Mouse (Mus musculus): ENCODE results near the gene Olr1. TPM values are rescaled to one million over a fixed set of nuclear protein-coding genes. Genes with fewer than 3 reads are reported as not detected.

The Olr1 gene
- not detected for polyA plus RNA-seq (2014; fragmentation: Illumina TruSeq; extraction: RNeasy Lipid Tissue Mini Kit (QIAGEN cat#74804); ENCODE audit: low replicate concordance)

GRCm38 (mm10) chr6:129507024-129507423 lies at the start of gene Olr1:
Gene Olr1, minus strand, starts transcription at chr6:129507165.

GRCm38 (mm10) chr6:129532942-129533860 lies 26.2 kb upstream of the Olr1 start, which contains the start of gene Gabarapl1:
Gene Gabarapl1, plus strand, starts transcription at chr6:129533160.

GRCm38 (mm10) chr6:129512367-129512766 lies 5.4 kb upstream of the Olr1 start, which contains the start of gene Tmem52b:
Gene Tmem52b, plus strand, starts transcription at chr6:129512555.

GRCm38 (mm10) chr6:129451411-129452039 lies 55.4 kb downstream of the Olr1 start, which contains the start of gene Clec1a:
Gene Clec1a, minus strand, starts transcription at chr6:129452000.

Other genes with a start within 250 kb of the Olr1 start
- gene Cd69, start 231.7 kb downstream of the Olr1 start, polyA plus RNA-seq (2014; fragmentation: Illumina TruSeq; extraction: RNeasy Lipid Tissue Mini Kit (QIAGEN cat#74804); ENCODE audit: low replicate concordance), result 5.6 TPM
- gene 4922502D21Rik, start 175.4 kb downstream of the Olr1 start, polyA plus RNA-seq (2014; fragmentation: Illumina TruSeq; extraction: RNeasy Lipid Tissue Mini Kit (QIAGEN cat#74804); ENCODE audit: low replicate concordance), result not detected
- gene Clec12a, start 164.5 kb downstream of the Olr1 start, polyA plus RNA-seq (2014; fragmentation: Illumina TruSeq; extraction: RNeasy Lipid Tissue Mini Kit (QIAGEN cat#74804); ENCODE audit: low replicate concordance), result 1.6 TPM
- gene Clec12b, start 121.3 kb downstream of the Olr1 start, polyA plus RNA-seq (2014; fragmentation: Illumina TruSeq; extraction: RNeasy Lipid Tissue Mini Kit (QIAGEN cat#74804); ENCODE audit: low replicate concordance), result not detected
- gene Clec1b, start 109.9 kb downstream of the Olr1 start, polyA plus RNA-seq (2014; fragmentation: Illumina TruSeq; extraction: RNeasy Lipid Tissue Mini Kit (QIAGEN cat#74804); ENCODE audit: low replicate concordance), result 10.4 TPM
- 6.2 TPM for gene Clec9a, start 98.3 kb downstream of the Olr1 start, polyA plus RNA-seq (2014; fragmentation: Illumina TruSeq; extraction: RNeasy Lipid Tissue Mini Kit (QIAGEN cat#74804); ENCODE audit: low replicate concordance)
- gene Clec1a, start 55.2 kb downstream of the Olr1 start, polyA plus RNA-seq (2014; fragmentation: Illumina TruSeq; extraction: RNeasy Lipid Tissue Mini Kit (QIAGEN cat#74804); ENCODE audit: low replicate concordance), result 2.8 TPM
- not detected for gene Tmem52b, start 5.4 kb upstream of the Olr1 start, polyA plus RNA-seq (2014; fragmentation: Illumina TruSeq; extraction: RNeasy Lipid Tissue Mini Kit (QIAGEN cat#74804); ENCODE audit: low replicate concordance)
- gene Gabarapl1, start 26.0 kb upstream of the Olr1 start, polyA plus RNA-seq (2014; fragmentation: Illumina TruSeq; extraction: RNeasy Lipid Tissue Mini Kit (QIAGEN cat#74804); ENCODE audit: low replicate concordance), result 3.5 TPM
- gene Klre1, start 70.7 kb upstream of the Olr1 start, polyA plus RNA-seq (2014; fragmentation: Illumina TruSeq; extraction: RNeasy Lipid Tissue Mini Kit (QIAGEN cat#74804); ENCODE audit: low replicate concordance), result 1.4 TPM
- 48.6 TPM for gene Klrd1, start 84.6 kb upstream of the Olr1 start, polyA plus RNA-seq (2014; fragmentation: Illumina TruSeq; extraction: RNeasy Lipid Tissue Mini Kit (QIAGEN cat#74804); ENCODE audit: low replicate concordance)
- 4.7 TPM for gene Klrk1, start 116.7 kb upstream of the Olr1 start, polyA plus RNA-seq (2014; fragmentation: Illumina TruSeq; extraction: RNeasy Lipid Tissue Mini Kit (QIAGEN cat#74804); ENCODE audit: low replicate concordance)
- not detected for gene Klrc3, start 136.2 kb upstream of the Olr1 start, polyA plus RNA-seq (2014; fragmentation: Illumina TruSeq; extraction: RNeasy Lipid Tissue Mini Kit (QIAGEN cat#74804); ENCODE audit: low replicate concordance)
- gene Klrc2, start 153.5 kb upstream of the Olr1 start, polyA plus RNA-seq (2014; fragmentation: Illumina TruSeq; extraction: RNeasy Lipid Tissue Mini Kit (QIAGEN cat#74804); ENCODE audit: low replicate concordance), result 0.45 TPM
- gene Klrc1, start 171.8 kb upstream of the Olr1 start, polyA plus RNA-seq (2014; fragmentation: Illumina TruSeq; extraction: RNeasy Lipid Tissue Mini Kit (QIAGEN cat#74804); ENCODE audit: low replicate concordance), result 1.2 TPM
- gene Klri1, start 210.0 kb upstream of the Olr1 start, polyA plus RNA-seq (2014; fragmentation: Illumina TruSeq; extraction: RNeasy Lipid Tissue Mini Kit (QIAGEN cat#74804); ENCODE audit: low replicate concordance), result 4.0 TPM
- 0.30 TPM for gene Klri2, start 233.3 kb upstream of the Olr1 start, polyA plus RNA-seq (2014; fragmentation: Illumina TruSeq; extraction: RNeasy Lipid Tissue Mini Kit (QIAGEN cat#74804); ENCODE audit: low replicate concordance)